Mouse (Mus musculus): ENCODE results near the gene Atp7a.
A peak's percentile ranks its signal among the peaks of the same experiment; 100 is the strongest.

DNA sequence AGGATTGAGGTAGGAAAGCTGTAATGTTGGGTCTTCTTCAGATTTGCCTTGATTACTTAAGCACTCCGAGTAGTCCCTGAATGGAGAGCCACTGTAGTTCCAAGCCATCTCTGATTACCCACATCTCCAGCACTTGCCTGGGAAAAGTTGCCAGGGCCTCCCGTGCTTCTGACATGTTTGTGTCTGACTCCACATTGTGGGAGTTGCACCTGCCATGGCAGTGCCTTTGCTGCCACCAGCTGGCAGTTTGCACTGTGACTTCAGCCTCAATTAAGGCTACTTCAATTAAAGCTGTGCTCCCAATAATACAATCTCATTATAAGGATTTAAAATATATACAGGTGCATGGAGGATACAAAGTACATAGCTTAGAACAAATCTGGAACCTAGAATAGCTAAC, 78.4 kb downstream of the Atp7a start:
- no peak for TF ChIP-seq POLR2A (IDR thresholded peaks at IDR 0.05; ENCODE audit: insufficient read length, low read depth)
- TF ChIP-seq E2F4 (IDR thresholded peaks at IDR 0.05; ENCODE audit: insufficient read depth), result no peak
- TF ChIP-seq USF1 (IDR thresholded peaks at IDR 0.05; ENCODE audit: low read depth), result no peak
- TF ChIP-seq MYOD1 (IDR thresholded peaks at IDR 0.05; ENCODE audit: control insufficient read depth in 1 of 3, insufficient read length in 2 of 3, low read depth in 2 of 3), result peak in 2 of 3 experiments; percentile 37 to 48
- no peak for TF ChIP-seq POLR2AphosphoS2 (IDR thresholded peaks at IDR 0.05; ENCODE audit: insufficient read length, low read depth)
- no peak for TF ChIP-seq MAX (IDR thresholded peaks at IDR 0.05; ENCODE audit: low read depth)
- no peak for TF ChIP-seq REST (IDR thresholded peaks at IDR 0.05; ENCODE audit: insufficient read depth, insufficient read length)
- TF ChIP-seq SRF (IDR thresholded peaks at IDR 0.05; ENCODE audit: control insufficient read depth, insufficient read length, low read depth), result no peak
- no peak for TF ChIP-seq CEBPB (IDR thresholded peaks at IDR 0.05; ENCODE audit: insufficient read depth, poor library complexity, severe bottlenecking)
- TF ChIP-seq TCF12 (IDR thresholded peaks at IDR 0.05; ENCODE audit: insufficient read depth, poor library complexity, severe bottlenecking), result no peak
- TF ChIP-seq MYOG (IDR thresholded peaks at IDR 0.05; ENCODE audit: control insufficient read depth in 1 of 3, insufficient read depth in 1 of 3, insufficient read length in 2 of 3, low read depth in 2 of 3), result peak in 1 of 3 experiments; percentile 39
- no peak for TF ChIP-seq TCF3 (IDR thresholded peaks at IDR 0.05; ENCODE audit: insufficient read length, low read depth)

All from myocyte (in vitro differentiated cells).